Mouse (Mus musculus): ENCODE results near the gene Rab3gap1. TPM values are rescaled to one million over a fixed set of nuclear protein-coding genes. Genes with fewer than 3 reads are reported as not detected.

The Rab3gap1 gene
- polyA plus RNA-seq, 1 experiment from 2014 or later = 17.7 TPM

Other genes with a start within 250 kb of the Rab3gap1 start
- 22.8 and 23.4 TPM in 2 replicates for gene Tmem163, start 189.2 kb upstream of the Rab3gap1 start, polyA plus RNA-seq (2014; fragmentation: Nextera tagmentation; extraction: Ambion mirVana)
- gene Acmsd, start 139.4 kb upstream of the Rab3gap1 start, polyA plus RNA-seq (2014; fragmentation: Nextera tagmentation; extraction: Ambion mirVana) = 0.23 TPM in 1 of 2 replicates, not detected in the other
- 109 and 123 TPM in 2 replicates for gene Ccnt2, start 94.6 kb upstream of the Rab3gap1 start, polyA plus RNA-seq (2014; fragmentation: Nextera tagmentation; extraction: Ambion mirVana)
- gene Map3k19, start 13.7 kb upstream of the Rab3gap1 start, polyA plus RNA-seq (2014; fragmentation: Nextera tagmentation; extraction: Ambion mirVana) = not detected in 2 replicates
- 17.7 and 18.7 TPM in 2 replicates for gene Zranb3, start 234.3 kb downstream of the Rab3gap1 start, polyA plus RNA-seq (2014; fragmentation: Nextera tagmentation; extraction: Ambion mirVana)
- gene R3hdm1, start 234.5 kb downstream of the Rab3gap1 start, polyA plus RNA-seq (2014; fragmentation: Nextera tagmentation; extraction: Ambion mirVana) = 102 and 110 TPM in 2 replicates

Data from forebrain, embryonic 11.5 days (tissue).